Mouse (Mus musculus): Measurements from ENCODE around the gene Tmem132c.
"Not testable (repeated sequence)": the region's sequence is repeated elsewhere in the genome, so short reads cannot be mapped to it uniquely, and the experiment has no call there.

Gene Tmem132c

DNA sequence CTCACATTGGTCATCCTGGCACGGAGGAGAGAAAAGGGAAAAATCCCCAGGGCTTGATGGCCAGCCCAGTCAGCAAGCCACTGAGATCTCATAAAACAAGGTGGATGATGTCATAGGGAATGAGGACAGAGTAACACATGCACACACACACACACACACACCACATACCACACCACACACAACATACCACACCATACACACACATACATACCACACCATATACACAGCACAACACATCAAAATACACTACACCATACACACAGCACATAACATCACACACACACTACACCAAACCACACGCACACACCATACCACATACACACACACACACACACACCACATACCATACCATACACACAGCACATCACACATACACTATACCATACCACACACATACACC lies 104.8 kb downstream of the Tmem132c start:
- DNase-seq (ENCODE audit: low spot score), result no peak

GRCm38 (mm10) chr5:127347053-127347748 lies 105.6 kb downstream of the Tmem132c start:
- no peak for DNase-seq (ENCODE audit: low spot score)

- no peak for DNase-seq (ENCODE audit: low spot score)
Measured at GRCm38 (mm10) chr5:127349221-127350065, 107.8 kb downstream of the Tmem132c start.

DNA sequence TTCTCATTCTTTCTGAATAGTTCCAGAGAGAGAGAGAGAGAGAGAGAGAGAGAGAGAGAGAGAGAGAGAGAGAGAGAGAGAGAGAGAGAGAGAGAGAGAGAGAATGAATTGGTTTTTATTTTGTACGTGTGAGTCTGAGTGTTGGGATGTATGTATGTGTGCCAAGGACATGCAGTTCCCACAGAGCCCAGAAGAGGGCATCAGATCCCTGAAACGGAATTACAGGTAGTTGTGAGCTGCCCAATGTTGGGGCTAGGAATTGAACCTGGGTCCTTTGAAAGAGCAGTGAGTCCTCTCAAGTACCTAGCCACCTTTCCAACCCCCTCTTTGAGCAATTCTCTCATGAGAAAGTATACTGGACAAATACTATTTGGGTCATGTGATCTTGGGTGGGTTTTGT lies 111.4 kb downstream of the Tmem132c start:
- no peak for DNase-seq (ENCODE audit: low spot score)

DNA sequence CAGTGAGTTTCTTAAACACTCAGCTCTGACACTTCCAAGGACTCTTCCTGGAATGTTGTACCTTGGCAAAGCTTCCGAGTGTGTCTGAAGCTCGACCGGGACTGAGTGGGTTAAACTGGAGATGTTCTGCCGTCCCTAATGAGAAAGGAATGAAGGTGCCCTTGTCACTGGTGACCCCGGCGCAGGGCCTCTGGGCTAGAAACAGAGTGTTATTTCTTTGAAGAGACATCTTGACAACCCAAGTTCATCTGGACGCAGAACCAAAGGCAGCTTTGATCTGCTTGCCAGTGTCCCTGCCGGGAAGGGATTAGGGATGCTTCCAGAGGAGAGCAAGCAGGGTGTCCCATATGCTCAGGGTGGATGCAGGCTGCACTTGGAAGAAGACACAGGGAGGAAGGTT lies 114.2 kb downstream of the Tmem132c start:
- no peak for DNase-seq (ENCODE audit: low spot score)

DNA sequence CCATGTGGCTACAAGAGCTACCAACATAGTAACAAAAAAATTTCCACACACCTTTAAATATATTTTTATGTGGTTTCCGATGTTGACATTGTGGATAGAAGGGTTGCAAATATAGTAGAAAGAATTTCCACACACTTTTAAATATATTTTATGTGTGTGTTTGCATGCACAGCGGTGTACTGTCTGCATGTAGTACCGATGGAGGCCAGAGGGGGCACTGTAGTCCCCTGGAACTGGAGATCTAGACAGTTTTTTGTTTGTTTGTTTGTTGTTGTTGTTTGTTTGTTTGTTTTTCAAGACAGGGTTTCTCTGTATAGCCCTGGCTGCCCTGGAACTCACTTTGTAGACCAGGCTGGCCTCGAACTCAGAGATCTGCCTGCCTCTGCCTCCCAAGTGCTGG lies 116.3 kb downstream of the Tmem132c start:
- not testable (repeated sequence) for DNase-seq (ENCODE audit: low spot score)

GRCm38 (mm10) chr5:127361145-127361544 lies 119.5 kb downstream of the Tmem132c start:
- no peak for DNase-seq (ENCODE audit: low spot score)

GRCm38 (mm10) chr5:127365061-127365460 lies 123.5 kb downstream of the Tmem132c start:
- no peak for DNase-seq (ENCODE audit: low spot score)

DNA sequence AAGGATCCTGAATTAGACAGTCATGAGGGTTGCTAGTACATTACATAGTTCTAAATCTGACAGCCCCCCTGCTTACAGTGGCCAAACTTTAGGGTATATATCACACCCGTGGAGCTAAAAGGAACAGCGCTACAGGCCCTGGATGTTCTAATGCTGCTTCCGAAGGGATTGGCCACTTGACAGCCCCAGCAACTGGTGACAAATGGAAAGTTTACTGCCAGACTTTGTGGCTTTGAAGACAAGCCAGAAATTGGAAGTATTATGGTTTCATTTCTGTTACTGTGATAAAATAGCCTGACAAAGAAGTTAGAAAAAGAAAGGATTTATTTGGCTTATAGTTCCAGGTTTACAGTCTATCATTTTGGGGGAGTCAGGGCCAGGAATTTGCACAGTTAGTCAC lies 126.6 kb downstream of the Tmem132c start:
- DNase-seq (ENCODE audit: low spot score), result no peak

DNA sequence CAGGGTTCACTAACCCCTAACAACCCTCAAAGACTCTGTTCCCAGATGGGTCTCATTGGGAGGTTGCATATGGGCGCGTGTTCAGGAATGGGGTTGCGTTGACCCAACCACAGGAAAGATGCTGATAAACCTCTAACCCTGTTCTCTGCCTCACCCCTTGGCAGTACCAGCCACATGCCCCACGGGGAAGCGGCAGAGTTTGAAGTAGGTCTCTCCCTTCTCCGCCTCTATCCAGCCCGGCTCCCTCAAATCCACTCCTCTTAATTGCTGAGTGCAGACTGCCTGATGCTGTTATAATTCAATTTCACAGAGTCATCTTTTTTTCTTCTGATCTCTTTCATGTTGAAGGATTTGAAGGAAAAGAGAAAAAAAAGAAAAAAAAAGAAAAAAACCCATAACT lies 128.2 kb downstream of the Tmem132c start:
- no peak for DNase-seq (ENCODE audit: low spot score)

- DNase-seq (ENCODE audit: low spot score), result no peak
Measured at GRCm38 (mm10) chr5:127370503-127370902, 128.9 kb downstream of the Tmem132c start.

GRCm38 (mm10) chr5:127374251-127374650 lies 132.6 kb downstream of the Tmem132c start:
- DNase-seq (ENCODE audit: low spot score), result no peak

DNA sequence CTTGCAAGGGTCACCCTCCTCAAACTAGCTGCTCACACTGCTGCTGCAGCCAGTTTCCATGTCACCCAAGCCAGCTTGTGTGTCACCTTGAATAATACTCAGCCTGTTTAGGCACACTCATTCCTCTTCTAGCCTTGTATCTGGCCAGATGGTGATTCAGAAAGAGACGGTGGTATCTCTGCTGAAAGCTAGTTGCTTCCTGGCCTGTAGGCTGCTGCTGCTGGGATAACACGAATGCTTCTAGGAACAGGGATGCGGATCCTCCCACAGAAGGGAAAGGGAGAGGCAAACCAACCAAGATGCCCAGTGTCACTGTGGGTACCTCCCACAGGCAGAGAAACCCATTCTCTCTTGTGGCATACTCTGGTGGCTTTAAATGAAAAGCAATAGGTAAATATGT lies 134.0 kb downstream of the Tmem132c start:
- no peak for DNase-seq (ENCODE audit: low spot score)

- DNase-seq (ENCODE audit: low spot score), result no peak
Measured at GRCm38 (mm10) chr5:127378521-127378920, 136.9 kb downstream of the Tmem132c start.

DNA sequence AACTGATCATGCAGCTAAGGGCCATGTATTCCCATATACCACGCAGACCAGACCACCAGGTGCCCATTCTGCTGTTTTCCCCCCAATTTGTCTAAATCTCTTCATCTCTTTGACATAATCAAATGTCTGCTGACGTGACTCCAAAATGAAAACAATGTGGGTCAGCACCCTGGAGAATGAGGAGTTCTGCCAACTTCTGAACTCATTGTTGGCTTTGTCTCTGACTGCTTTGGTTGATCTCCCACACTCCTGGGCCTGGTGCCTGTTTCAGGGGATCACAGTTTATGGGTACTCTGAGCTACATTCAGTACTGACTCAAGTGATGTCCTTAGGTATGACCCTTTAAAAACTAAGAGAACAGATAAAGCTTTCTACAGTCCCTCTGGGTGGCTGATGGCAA lies 137.7 kb downstream of the Tmem132c start:
- no peak for DNase-seq (ENCODE audit: low spot score)

- DNase-seq (ENCODE audit: low spot score), result no peak
Measured at GRCm38 (mm10) chr5:127381216-127381615, 139.6 kb downstream of the Tmem132c start.

- DNase-seq (ENCODE audit: low spot score), result no peak
Measured at GRCm38 (mm10) chr5:127382571-127382970, 141.0 kb downstream of the Tmem132c start.

- DNase-seq (ENCODE audit: low spot score), result no peak
Measured at GRCm38 (mm10) chr5:127391187-127391586, 149.6 kb downstream of the Tmem132c start.

- no peak for DNase-seq (ENCODE audit: low spot score)
Measured at GRCm38 (mm10) chr5:127396889-127397288, 155.3 kb downstream of the Tmem132c start.

DNA sequence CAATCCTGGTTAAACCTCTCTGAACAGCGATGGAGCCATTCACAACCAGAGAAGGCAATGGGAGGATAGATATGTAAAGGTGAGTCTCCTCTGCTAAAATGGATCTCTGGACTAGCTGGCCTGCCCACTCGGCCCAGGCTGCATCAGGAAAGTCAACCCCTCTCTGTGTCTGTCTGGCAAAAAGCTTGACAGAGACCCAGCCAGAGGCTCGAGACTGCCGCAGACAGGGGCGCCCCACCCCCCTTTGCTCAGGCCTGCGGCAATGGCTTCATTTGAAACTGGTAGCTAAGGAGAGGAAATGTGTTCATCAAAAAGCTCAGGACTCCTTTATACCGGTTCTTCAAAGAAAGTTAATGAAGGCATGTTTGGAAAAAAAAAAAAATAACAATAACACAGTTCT lies 156.4 kb downstream of the Tmem132c start:
- DNase-seq (ENCODE audit: low spot score), result no peak

- DNase-seq (ENCODE audit: low spot score), result peak; percentile 83
Measured at GRCm38 (mm10) chr5:127405391-127406000, 163.9 kb downstream of the Tmem132c start.

GRCm38 (mm10) chr5:127406014-127406655 lies 164.5 kb downstream of the Tmem132c start:
- DNase-seq (ENCODE audit: low spot score), result no peak
